Mouse (Mus musculus) left cerebral cortex, adult 11 months (tissue): ENCODE results near the gene Mtmr3.

Experiments used
- DNase-seq: peaks from one replicate; pipeline ENCODE4 v3.0.0; 2022; ENCODE audit warnings: low spot score

Gene Mtmr3

GRCm38 (mm10) chr11:4464616-4465015 is 130.0 kb downstream of the Mtmr3 start:
- no peak for DNase-seq

- DNase-seq, result no peak
Measured at GRCm38 (mm10) chr11:4464186-4464585, 130.5 kb downstream of the Mtmr3 start.

DNA sequence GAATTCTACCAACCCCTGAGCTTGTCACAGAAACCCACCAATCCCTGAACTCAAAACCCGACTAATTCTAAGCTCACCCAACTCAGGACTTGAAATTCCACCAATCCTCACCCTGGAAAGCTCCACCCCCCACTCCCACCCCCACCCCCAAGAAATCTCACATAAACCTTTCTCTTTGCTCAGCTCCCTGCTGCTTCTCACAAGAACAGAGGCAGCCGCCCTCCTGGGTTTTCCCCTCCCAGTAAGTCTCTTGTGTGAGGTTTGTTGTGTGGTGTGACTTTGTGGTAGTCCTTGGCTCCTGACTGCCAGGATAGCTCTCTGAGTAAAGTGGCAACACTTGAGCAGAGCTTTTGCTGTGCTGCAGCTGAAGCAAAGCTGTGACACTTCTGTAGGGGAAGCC is 131.8 kb downstream of the Mtmr3 start:
- DNase-seq, result no peak

- no peak for DNase-seq
Measured at GRCm38 (mm10) chr11:4461154-4461553, 133.5 kb downstream of the Mtmr3 start.

GRCm38 (mm10) chr11:4460615-4461014 is 134.0 kb downstream of the Mtmr3 start:
- no peak for DNase-seq

DNA sequence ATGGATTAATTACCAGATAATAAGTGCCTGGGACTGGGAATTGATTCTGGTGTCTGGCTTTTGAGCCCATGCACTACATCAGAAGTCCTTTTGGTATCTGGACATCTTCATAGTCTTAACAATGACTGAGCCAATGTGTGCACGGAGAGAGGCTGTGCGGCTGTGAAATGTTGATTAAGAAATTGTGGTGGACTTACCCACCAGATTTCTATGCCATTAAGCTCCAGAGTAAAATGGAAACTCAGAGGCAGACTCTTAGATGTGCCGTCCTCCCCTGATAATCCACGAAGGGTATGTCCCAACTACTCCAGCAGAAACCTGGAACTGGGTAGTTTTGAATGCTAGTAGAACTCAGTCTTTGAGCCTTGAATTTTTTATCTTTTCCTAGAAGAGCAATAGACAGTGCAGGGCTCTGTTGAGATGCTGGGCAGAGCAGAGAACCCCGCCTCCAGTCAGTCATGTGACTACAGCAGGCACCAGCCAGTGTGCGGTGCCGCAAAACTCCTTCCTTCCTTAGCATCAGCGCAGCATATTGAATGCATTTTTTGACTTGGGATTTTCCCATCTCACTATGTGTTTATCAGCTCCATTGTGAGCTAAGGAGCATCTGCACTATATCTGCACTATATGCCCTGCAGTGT is 139.6 kb downstream of the Mtmr3 start:
- no peak for DNase-seq

DNA sequence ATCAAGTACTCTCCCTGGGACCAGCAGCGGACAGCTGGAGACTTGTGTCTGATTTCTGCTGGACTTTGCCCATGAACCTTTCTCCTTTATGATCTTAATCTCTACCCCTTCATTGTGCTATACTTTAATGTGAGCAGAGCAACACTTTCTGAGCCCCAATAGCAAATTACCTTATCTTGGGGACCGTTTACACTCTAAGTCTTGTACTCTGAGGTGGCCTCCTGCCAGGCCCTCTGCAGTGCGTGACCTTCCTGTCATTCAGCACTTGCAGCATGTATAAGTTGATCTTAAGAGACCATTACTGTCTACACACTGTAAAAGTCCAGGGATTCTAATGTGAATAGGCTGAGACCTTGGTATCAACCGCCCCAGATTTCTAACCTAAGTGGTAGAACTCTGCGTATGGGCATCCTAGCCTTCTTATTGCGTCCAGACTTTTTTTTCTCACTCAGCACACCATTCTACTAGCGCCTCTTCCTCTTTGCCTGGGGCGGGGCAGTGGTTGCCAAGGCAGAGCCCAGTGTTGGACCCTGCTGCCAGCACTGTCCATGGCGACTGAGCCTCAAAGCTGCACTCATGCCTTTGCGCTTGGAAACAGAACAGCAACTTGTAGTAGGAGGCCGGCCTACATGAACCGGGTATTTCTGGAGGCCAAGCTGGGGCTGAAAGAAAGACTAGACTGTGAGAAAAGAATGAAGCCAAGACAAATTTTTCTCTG is 142.0 kb downstream of the Mtmr3 start:
- no peak for DNase-seq

DNA sequence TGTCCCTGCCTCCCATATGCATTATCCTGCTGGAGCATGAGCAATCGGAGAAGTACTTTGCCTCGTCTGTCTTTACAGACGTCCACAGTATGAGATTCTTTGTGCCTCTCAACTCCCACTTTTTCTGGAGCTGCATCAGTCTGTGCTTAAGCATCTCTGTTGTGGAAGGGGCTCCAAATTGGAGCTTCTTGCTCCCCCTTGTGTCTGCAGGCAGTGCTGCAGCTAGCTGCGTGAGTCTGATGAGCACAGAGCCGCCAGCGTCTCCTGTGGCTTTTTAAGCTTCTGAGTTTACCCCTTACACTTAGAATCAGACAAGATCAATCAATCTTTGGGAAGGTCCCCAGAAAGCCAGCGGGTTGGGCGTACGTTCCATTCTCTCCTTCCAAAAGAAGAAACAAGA is 143.5 kb downstream of the Mtmr3 start:
- peak; percentile 31 for DNase-seq

GRCm38 (mm10) chr11:4446195-4446868 is 148.3 kb downstream of the Mtmr3 start:
- no peak for DNase-seq

DNA sequence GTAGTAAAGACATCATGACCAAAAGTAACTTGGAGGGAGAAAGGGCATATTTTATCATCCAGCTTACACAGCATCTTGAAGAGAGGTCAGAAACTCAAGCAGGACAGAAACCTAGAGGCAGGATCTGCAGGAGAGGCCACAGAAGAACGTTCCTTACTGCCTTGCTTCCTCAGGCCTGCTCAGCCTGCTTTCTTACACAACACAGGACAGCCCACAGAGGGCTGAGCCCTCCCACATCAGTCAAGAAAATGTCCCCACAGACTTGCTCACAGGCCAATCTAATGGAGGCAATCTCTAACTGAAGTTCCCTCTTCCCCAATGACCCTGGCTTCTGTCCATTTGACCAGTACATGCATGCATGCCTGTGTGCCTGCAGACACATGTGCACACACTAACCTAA is 152.4 kb downstream of the Mtmr3 start:
- no peak for DNase-seq

- DNase-seq, result no peak
Measured at GRCm38 (mm10) chr11:4440978-4441377, 153.7 kb downstream of the Mtmr3 start, which contains the start of gene Hormad2. Gene Hormad2, minus strand, starts transcription at chr11:4441105.

GRCm38 (mm10) chr11:4438211-4438610 is 156.5 kb downstream of the Mtmr3 start:
- DNase-seq, result no peak

DNA sequence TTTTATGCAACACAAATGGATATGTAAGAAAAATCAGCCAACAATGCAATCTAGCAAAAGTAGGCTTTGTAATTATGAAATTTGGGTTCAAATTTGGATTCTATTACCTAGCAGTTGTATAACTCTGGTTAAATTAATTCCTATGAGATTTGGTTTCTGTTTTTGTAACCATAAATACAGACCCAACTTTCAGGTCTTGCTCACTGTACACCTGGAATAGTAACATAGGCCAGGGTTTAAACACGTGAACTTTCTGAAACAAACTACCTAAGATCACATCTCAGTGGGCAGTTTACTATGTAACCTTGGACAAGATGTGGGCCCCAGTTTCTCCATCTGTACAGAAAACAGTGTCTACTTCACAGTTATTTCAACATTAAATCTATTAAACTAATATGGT is 157.3 kb downstream of the Mtmr3 start:
- DNase-seq, result no peak

DNA sequence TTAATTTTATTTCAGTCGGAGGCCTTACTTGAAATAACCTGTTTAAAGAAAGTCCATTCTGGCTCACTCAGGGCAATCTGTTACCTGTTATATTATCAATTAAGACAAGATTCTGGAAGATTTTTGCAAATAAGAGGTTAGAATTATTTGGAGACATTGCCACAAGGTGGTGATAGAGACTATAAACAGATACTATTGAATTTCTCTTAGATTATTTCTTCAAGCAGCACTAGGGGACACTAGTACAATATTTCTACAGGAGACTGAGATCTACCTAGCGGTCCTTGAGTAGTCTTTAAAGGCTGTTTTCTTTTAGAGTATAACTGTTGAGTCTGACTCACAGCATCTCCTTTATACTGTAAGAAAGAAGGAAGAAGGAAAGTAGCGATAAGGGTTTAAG is 158.0 kb downstream of the Mtmr3 start:
- DNase-seq, result peak; percentile 7

GRCm38 (mm10) chr11:4434461-4434860 is 160.2 kb downstream of the Mtmr3 start:
- DNase-seq, result no peak
